Mouse (Mus musculus) liver, embryonic 15.5 days (tissue): ENCODE results near the gene Gns. TPM values are rescaled to one million over a fixed set of nuclear protein-coding genes. Genes with fewer than 3 reads are reported as not detected.

Experiments
- ATAC-seq: fragments of 200-750 bp; cut with Nextera tagmentation; 2 replicates; pipeline ENCODE4 v1.8.0; 2017; ENCODE audit warnings: moderate number of reproducible peaks, mild to moderate bottlenecking, moderate library complexity; ENCODE audit not compliant: insufficient read depth
- H3K27ac ChIP-seq: fragments of 300-500 bp; sonication (generic); replicated peaks from 2 replicates; pipeline ENCODE4 v1.5.1; 2015; ENCODE audit warnings: mild to moderate bottlenecking, inconsistent platforms
- H3K27me3 ChIP-seq: fragments of 300-500 bp; sonication (generic); 2 replicates; pipeline ENCODE4 v1.6.1; 2015; ENCODE audit warnings: mild to moderate bottlenecking, inconsistent platforms
- H3K36me3 ChIP-seq: fragments of 300-500 bp; sonication (generic); replicated peaks from 2 replicates; pipeline ENCODE4 v1.6.1; 2015; ENCODE audit warnings: moderate library complexity, mild to moderate bottlenecking, inconsistent platforms
- H3K4me1 ChIP-seq: fragments of 300-500 bp; sonication (generic); replicated peaks from 2 replicates; pipeline ENCODE4 v1.6.1; 2015; ENCODE audit warnings: inconsistent platforms
- H3K4me2 ChIP-seq: fragments of 300-500 bp; sonication (generic); 2 replicates; pipeline ENCODE4 v1.6.1; 2015; ENCODE audit warnings: moderate library complexity, mild to moderate bottlenecking, inconsistent platforms
- H3K4me3 ChIP-seq: fragments of 300-500 bp; sonication (generic); replicated peaks from 2 replicates; pipeline ENCODE4 v1.5.1; 2015; ENCODE audit warnings: mild to moderate bottlenecking, inconsistent platforms
- H3K9ac ChIP-seq: fragments of 300-500 bp; sonication (generic); 2 replicates; pipeline ENCODE4 v1.6.1; 2015; ENCODE audit warnings: moderate library complexity, mild to moderate bottlenecking, inconsistent platforms
- H3K9me3 ChIP-seq: fragments of 300-500 bp; sonication (generic); replicated peaks from 2 replicates; pipeline ENCODE4 v1.6.1; 2016; ENCODE audit warnings: inconsistent platforms
- WGBS: fragments of 180-500 bp; shearing (Covaris S2); methylation state at CpG from one replicate; pipeline ENCODE4 v1.1.7; 2015; ENCODE audit warnings: mixed read lengths; ENCODE audit not compliant: insufficient replicate concordance; 5-methylcytosine and 5-hydroxymethylcytosine counted together
- polyA plus RNA-seq: library from polyadenylated mRNA; unstranded; fragments of >200 nt; fragmentation: Nextera tagmentation; extraction: Ambion mirVana; gene quantifications from 2 replicates; pipeline ENCODE4 v1.2.1, GENCODE M21; 2015

Gns gene
- polyA plus RNA-seq, 1 experiment from 2014 or later: 16.9 TPM

DNA sequence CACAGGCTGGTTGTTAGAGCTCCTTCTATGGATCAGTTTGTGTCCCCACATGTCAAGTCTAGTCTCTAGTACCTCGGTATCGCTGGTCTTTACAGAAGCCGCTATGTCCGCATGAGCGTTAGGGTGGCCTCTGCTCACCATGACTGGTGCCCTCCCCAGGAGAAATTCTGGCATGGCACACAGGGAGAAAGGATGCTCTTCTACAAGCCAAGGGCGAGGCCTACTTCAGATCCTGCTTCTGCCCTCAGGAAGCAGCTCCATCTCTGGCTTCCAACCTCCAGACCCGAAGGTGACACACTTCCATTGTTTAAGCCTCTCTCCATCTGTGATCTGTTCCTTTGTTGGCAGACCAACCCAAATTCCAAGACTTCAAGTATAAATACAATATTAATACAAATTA is 79.3 kb downstream of the Gns start:
- Histone ChIP-seq H3K27me3 (no peaks in the 10 kb centered on the region), H3K4me1 (peaks cover 25% of the 10 kb centered on the region), H3K36me3 (no peaks in the 10 kb centered on the region), H3K4me2 (no peak overlapping the region), H3K9me3 (no peaks in the 10 kb centered on the region), H3K4me3 (no peak overlapping the region), H3K27ac (no peak overlapping the region), H3K9ac (no peak overlapping the region)
- 71% methylated on average over 7 of the region's 7 CpGs for WGBS
- no peak for ATAC-seq

DNA sequence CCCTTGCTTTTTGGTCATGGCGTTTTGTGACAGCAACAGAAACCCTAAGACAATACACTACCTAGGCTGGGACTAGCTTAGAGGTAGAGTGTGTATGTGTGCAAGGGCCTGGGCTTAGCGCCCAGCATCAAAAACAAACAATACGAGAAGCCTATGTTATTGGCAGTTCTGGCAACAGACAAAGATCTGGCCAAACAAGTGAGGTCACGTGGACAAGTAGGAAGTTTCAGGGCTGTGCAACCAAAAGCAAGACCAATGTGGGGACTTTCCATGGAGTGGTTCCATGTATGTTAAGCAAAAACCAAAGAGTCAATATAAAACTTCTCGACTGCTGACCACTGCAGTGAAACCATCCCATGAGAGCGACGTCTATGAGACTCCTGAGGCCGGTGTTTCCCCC is 80.9 kb downstream of the Gns start:
- Histone ChIP-seq H3K4me3 (no peak overlapping the region), H3K27ac (no peak overlapping the region), H3K4me2 (no peak overlapping the region), H3K27me3 (no peaks in the 10 kb centered on the region), H3K36me3 (no peaks in the 10 kb centered on the region), H3K9ac (no peak overlapping the region), H3K4me1 (peaks cover 23% of the 10 kb centered on the region), H3K9me3 (no peaks in the 10 kb centered on the region)
- 70% methylated on average over 8 of the region's 8 CpGs for WGBS
- no peak for ATAC-seq

Other genes with a start within 250 kb of the Gns start
- 0.31 and 0.36 TPM in 2 replicates for gene Tbc1d30, start 13.8 kb upstream of the Gns start, polyA plus RNA-seq
- 11.3 and 11.9 TPM in 2 replicates for gene Rassf3, start 111.3 kb downstream of the Gns start, polyA plus RNA-seq
- gene Tbk1, start 221.7 kb downstream of the Gns start, polyA plus RNA-seq: 19.7 TPM in 2 replicates